Mouse (Mus musculus): Measurements from ENCODE around the gene Stard8. TPM values are rescaled to one million over a fixed set of nuclear protein-coding genes. Genes with fewer than 3 reads are reported as not detected.

The Stard8 gene
- polyA plus RNA-seq, 1 experiment from 2014 or later = 4.8 TPM

DNA sequence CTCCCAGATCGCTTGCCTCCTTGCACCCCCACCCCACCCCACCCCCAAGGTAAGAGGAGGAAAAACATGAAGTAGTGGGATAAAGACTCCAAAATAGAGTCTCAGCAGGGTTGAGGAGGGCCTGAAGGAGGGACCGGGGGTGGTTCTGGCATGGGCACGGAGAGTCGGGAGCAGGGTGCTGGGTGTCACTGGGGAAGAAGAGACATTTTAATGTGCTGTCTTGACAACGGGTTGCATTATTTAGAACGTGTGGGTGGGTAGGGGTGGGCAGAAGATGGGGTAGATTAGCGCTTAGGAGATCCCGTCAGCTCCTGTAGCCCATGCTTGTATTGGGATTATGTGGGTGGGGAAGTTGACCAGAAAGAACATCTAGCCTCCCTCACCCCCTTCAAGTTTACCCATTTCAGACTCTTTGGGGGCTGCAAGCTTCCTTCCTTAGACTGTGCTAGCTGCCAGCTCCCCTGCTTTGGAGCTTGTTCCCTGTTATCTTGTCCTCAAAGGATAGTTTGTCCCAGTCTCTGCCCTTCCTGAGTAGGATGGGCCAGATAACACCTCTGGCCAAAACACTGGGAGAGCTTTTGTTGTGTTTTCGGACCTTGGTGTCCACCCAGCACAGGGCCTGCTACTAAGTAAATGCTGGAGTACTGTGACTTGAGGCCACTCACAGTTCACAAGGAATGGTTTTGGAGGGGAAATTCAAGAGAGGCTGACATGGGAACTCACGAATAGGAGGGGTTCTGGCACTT lies 47.9 kb downstream of the Stard8 start:
- H3K27me3 ChIP-seq (ENCODE audit: control insufficient read depth, insufficient read depth, low read length) = no peaks in the 10 kb centered on the region
- no peaks in the 10 kb centered on the region for H3K36me3 ChIP-seq (ENCODE audit: control insufficient read depth, insufficient read depth, low read length)
- no peak for ATAC-seq (ENCODE audit: low FRiP score, low TSS enrichment)
- no peak overlapping the region for H3K9ac ChIP-seq (replicated peaks; ENCODE audit: low read length)
- H3K4me1 ChIP-seq (ENCODE audit: control insufficient read depth, insufficient read depth, low read length) = no peaks in the 10 kb centered on the region
- no peak for DNase-seq
- no peak overlapping the region for H3K4me3 ChIP-seq (replicated peaks; ENCODE audit: low read depth, low read length)
- no peaks in the 10 kb centered on the region for H3K9me3 ChIP-seq (ENCODE audit: control insufficient read depth, low read length)
- WGBS = 80% methylated on average over 10 of the region's 10 CpGs
- H3K4me2 ChIP-seq (ENCODE audit: low read length) = no peak overlapping the region
- no peak overlapping the region for H3K27ac ChIP-seq (replicated peaks; ENCODE audit: low read depth, low read length)

DNA sequence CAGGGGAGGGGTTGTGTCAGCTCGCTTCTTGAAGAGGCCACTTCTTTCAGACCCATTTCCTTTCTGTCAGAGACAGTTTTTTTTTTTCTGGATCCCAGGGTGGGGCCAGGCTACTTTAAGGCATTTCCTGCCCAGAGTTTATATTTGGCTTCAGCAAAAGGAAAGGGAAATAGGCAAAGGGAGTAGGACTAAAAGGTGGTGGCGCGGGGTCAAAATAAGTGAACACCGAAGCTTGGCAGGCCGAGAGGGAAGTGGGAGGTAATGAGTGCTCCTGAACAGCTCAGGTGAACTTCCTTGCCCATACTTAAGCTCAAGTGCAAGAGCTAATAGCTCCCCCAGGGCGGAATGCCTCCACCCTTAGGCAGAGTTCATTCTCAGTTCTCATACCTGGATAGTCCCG lies 49.2 kb downstream of the Stard8 start:
- no peak overlapping the region for H3K9ac ChIP-seq (replicated peaks; ENCODE audit: low read length)
- no peak overlapping the region for H3K4me3 ChIP-seq (replicated peaks; ENCODE audit: low read depth, low read length)
- H3K27ac ChIP-seq (replicated peaks; ENCODE audit: low read depth, low read length) = no peak overlapping the region
- no peaks in the 10 kb centered on the region for H3K36me3 ChIP-seq (ENCODE audit: control insufficient read depth, insufficient read depth, low read length)
- no peaks in the 10 kb centered on the region for H3K4me1 ChIP-seq (ENCODE audit: control insufficient read depth, insufficient read depth, low read length)
- H3K4me2 ChIP-seq (ENCODE audit: low read length) = no peak overlapping the region
- no peaks in the 10 kb centered on the region for H3K27me3 ChIP-seq (ENCODE audit: control insufficient read depth, insufficient read depth, low read length)
- ATAC-seq (ENCODE audit: low FRiP score, low TSS enrichment) (no peak), DNase-seq (no peak)
- 89% methylated on average over 7 of the region's 7 CpGs for WGBS
- H3K9me3 ChIP-seq (ENCODE audit: control insufficient read depth, low read length) = no peaks in the 10 kb centered on the region

- 85% methylated on average over 7 of the region's 7 CpGs for WGBS
- H3K4me3 ChIP-seq (replicated peaks; ENCODE audit: low read depth, low read length) = no peak overlapping the region
These were observed 51.5 kb downstream of the Stard8 start for GRCm38 (mm10) chrX:99054512-99054911.

GRCm38 (mm10) chrX:99057772-99058440 lies 54.9 kb downstream of the Stard8 start:
- ATAC-seq (ENCODE audit: low FRiP score, low TSS enrichment) (no peak), DNase-seq (no peak)
- no peak overlapping the region for H3K4me2 ChIP-seq (ENCODE audit: low read length)

More at GRCm38 (mm10) chrX:99054512-99054911, 51.5 kb downstream of the Stard8 start:
- no peak overlapping the region for H3K27ac ChIP-seq (replicated peaks; ENCODE audit: low read depth, low read length)
- H3K9ac ChIP-seq (replicated peaks; ENCODE audit: low read length) = no peak overlapping the region
- no peaks in the 10 kb centered on the region for H3K9me3 ChIP-seq (ENCODE audit: control insufficient read depth, low read length)
- DNase-seq (no peak), ATAC-seq (ENCODE audit: low FRiP score, low TSS enrichment) (no peak)
- H3K27me3 ChIP-seq (ENCODE audit: control insufficient read depth, insufficient read depth, low read length) = no peaks in the 10 kb centered on the region
- H3K4me2 ChIP-seq (ENCODE audit: low read length) = no peak overlapping the region
- H3K36me3 ChIP-seq (ENCODE audit: control insufficient read depth, insufficient read depth, low read length) = no peaks in the 10 kb centered on the region
- no peaks in the 10 kb centered on the region for H3K4me1 ChIP-seq (ENCODE audit: control insufficient read depth, insufficient read depth, low read length)

DNA sequence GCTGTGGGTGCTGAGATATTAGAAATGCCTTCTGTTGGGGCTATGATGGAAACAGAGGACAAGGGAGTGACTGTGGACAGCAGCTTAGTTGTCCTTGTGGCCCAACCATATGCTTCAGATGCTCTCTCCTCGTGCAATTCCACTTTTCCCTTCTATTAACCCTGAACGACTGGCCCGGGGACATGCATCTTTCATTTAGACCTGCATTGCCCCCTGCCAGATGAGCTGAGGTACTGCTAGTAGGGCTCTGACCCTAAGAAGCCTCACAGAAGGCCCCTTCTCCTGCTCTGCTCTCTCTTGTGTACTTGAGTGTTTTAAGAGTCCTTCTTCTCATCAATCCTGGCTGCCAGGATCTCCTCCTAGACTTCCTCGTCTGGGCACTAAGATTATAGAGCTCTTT lies 56.1 kb downstream of the Stard8 start:
- no peak overlapping the region for H3K4me3 ChIP-seq (replicated peaks; ENCODE audit: low read depth, low read length)
- H3K4me2 ChIP-seq (ENCODE audit: low read length) = no peak overlapping the region
- no peak overlapping the region for H3K9ac ChIP-seq (replicated peaks; ENCODE audit: low read length)
- peak; percentile 6 for DNase-seq
- 38% methylated on average over 4 of the region's 4 CpGs for WGBS
- no peak for ATAC-seq (ENCODE audit: low FRiP score, low TSS enrichment)
- H3K4me1 ChIP-seq (ENCODE audit: control insufficient read depth, insufficient read depth, low read length) = no peaks in the 10 kb centered on the region
- H3K9me3 ChIP-seq (ENCODE audit: control insufficient read depth, low read length) = no peaks in the 10 kb centered on the region
- no peaks in the 10 kb centered on the region for H3K27me3 ChIP-seq (ENCODE audit: control insufficient read depth, insufficient read depth, low read length)
- H3K27ac ChIP-seq (replicated peaks; ENCODE audit: low read depth, low read length) = no peak overlapping the region
- H3K36me3 ChIP-seq (ENCODE audit: control insufficient read depth, insufficient read depth, low read length) = no peaks in the 10 kb centered on the region

More at GRCm38 (mm10) chrX:99057772-99058440, 54.9 kb downstream of the Stard8 start:
- WGBS = 62% methylated on average over 6 of the region's 6 CpGs
- no peak overlapping the region for H3K4me3 ChIP-seq (replicated peaks; ENCODE audit: low read depth, low read length)
- H3K27ac ChIP-seq (replicated peaks; ENCODE audit: low read depth, low read length) = no peak overlapping the region
- no peaks in the 10 kb centered on the region for H3K36me3 ChIP-seq (ENCODE audit: control insufficient read depth, insufficient read depth, low read length)
- no peaks in the 10 kb centered on the region for H3K9me3 ChIP-seq (ENCODE audit: control insufficient read depth, low read length)
- no peaks in the 10 kb centered on the region for H3K27me3 ChIP-seq (ENCODE audit: control insufficient read depth, insufficient read depth, low read length)
- no peak overlapping the region for H3K9ac ChIP-seq (replicated peaks; ENCODE audit: low read length)
- no peaks in the 10 kb centered on the region for H3K4me1 ChIP-seq (ENCODE audit: control insufficient read depth, insufficient read depth, low read length)

- Histone ChIP-seq H3K27me3 (ENCODE audit: control insufficient read depth, insufficient read depth, low read length) (no peaks in the 10 kb centered on the region), H3K4me1 (ENCODE audit: control insufficient read depth, insufficient read depth, low read length) (no peaks in the 10 kb centered on the region), H3K36me3 (ENCODE audit: control insufficient read depth, insufficient read depth, low read length) (no peaks in the 10 kb centered on the region), H3K4me3 (replicated peaks; ENCODE audit: low read depth, low read length) (no peak overlapping the region), H3K9me3 (ENCODE audit: control insufficient read depth, low read length) (no peaks in the 10 kb centered on the region), H3K4me2 (ENCODE audit: low read length) (no peak overlapping the region), H3K9ac (replicated peaks; ENCODE audit: low read length) (no peak overlapping the region), H3K27ac (replicated peaks; ENCODE audit: low read depth, low read length) (no peak overlapping the region)
- 90% methylated on average over 9 of the region's 9 CpGs for WGBS
- no peak for ATAC-seq (ENCODE audit: low FRiP score, low TSS enrichment)
- DNase-seq = no peak
These were observed 62.5 kb downstream of the Stard8 start for GRCm38 (mm10) chrX:99065582-99065981.

DNA sequence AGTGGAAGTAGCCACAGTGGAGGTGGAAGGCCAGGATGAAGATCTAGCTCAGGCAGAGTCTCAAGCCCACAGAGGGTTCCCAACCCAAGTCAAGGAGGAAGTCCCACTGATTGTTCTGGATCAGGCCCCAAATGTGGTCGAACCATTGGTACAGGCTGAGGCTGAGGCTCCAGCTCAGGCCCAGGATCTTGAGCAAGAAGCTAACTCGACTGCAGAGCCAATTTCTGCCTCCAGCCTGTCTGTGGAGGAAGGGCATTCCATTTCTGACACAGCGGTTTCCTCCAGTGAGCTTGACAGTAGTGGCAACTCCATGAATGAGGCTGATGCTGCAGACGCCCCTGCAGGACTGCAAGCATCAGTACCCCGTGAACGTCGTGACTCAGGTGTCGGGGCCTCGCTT lies 63.5 kb downstream of the Stard8 start:
- DNase-seq = no peak
- Histone ChIP-seq H3K4me2 (ENCODE audit: low read length) (no peak overlapping the region), H3K27me3 (ENCODE audit: control insufficient read depth, insufficient read depth, low read length) (no peaks in the 10 kb centered on the region), H3K36me3 (ENCODE audit: control insufficient read depth, insufficient read depth, low read length) (no peaks in the 10 kb centered on the region), H3K4me1 (ENCODE audit: control insufficient read depth, insufficient read depth, low read length) (no peaks in the 10 kb centered on the region), H3K27ac (replicated peaks; ENCODE audit: low read depth, low read length) (no peak overlapping the region), H3K9ac (replicated peaks; ENCODE audit: low read length) (no peak overlapping the region), H3K4me3 (replicated peaks; ENCODE audit: low read depth, low read length) (no peak overlapping the region), H3K9me3 (ENCODE audit: control insufficient read depth, low read length) (no peaks in the 10 kb centered on the region)
- no peak for ATAC-seq (ENCODE audit: low FRiP score, low TSS enrichment)
- 84% methylated on average over 9 of the region's 9 CpGs for WGBS

GRCm38 (mm10) chrX:99067232-99067631 lies 64.2 kb downstream of the Stard8 start:
- DNase-seq (no peak), ATAC-seq (ENCODE audit: low FRiP score, low TSS enrichment) (no peak)
- no peaks in the 10 kb centered on the region for H3K27me3 ChIP-seq (ENCODE audit: control insufficient read depth, insufficient read depth, low read length)
- 83% methylated on average over 7 of the region's 7 CpGs for WGBS
- no peak overlapping the region for H3K9ac ChIP-seq (replicated peaks; ENCODE audit: low read length)
- H3K4me1 ChIP-seq (ENCODE audit: control insufficient read depth, insufficient read depth, low read length) = no peaks in the 10 kb centered on the region
- H3K4me2 ChIP-seq (ENCODE audit: low read length) = no peak overlapping the region
- no peak overlapping the region for H3K4me3 ChIP-seq (replicated peaks; ENCODE audit: low read depth, low read length)
- no peaks in the 10 kb centered on the region for H3K36me3 ChIP-seq (ENCODE audit: control insufficient read depth, insufficient read depth, low read length)
- H3K9me3 ChIP-seq (ENCODE audit: control insufficient read depth, low read length) = no peaks in the 10 kb centered on the region
- no peak overlapping the region for H3K27ac ChIP-seq (replicated peaks; ENCODE audit: low read depth, low read length)

GRCm38 (mm10) chrX:99067671-99068151 lies 64.7 kb downstream of the Stard8 start:
- H3K4me3 ChIP-seq (replicated peaks; ENCODE audit: low read depth, low read length) = no peak overlapping the region
- H3K4me2 ChIP-seq (ENCODE audit: low read length) = no peak overlapping the region
- no peaks in the 10 kb centered on the region for H3K27me3 ChIP-seq (ENCODE audit: control insufficient read depth, insufficient read depth, low read length)
- DNase-seq (no peak), ATAC-seq (ENCODE audit: low FRiP score, low TSS enrichment) (no peak)
- H3K4me1 ChIP-seq (ENCODE audit: control insufficient read depth, insufficient read depth, low read length) = no peaks in the 10 kb centered on the region
- H3K36me3 ChIP-seq (ENCODE audit: control insufficient read depth, insufficient read depth, low read length) = no peaks in the 10 kb centered on the region
- H3K27ac ChIP-seq (replicated peaks; ENCODE audit: low read depth, low read length) = no peak overlapping the region
- WGBS = 78% methylated on average over 9 of the region's 9 CpGs
- H3K9me3 ChIP-seq (ENCODE audit: control insufficient read depth, low read length) = no peaks in the 10 kb centered on the region
- no peak overlapping the region for H3K9ac ChIP-seq (replicated peaks; ENCODE audit: low read length)

Measured in midbrain, embryonic 14.5 days (tissue).